Mouse (Mus musculus) embryo, embryonic 10 days (tissue): Measurements from ENCODE around the gene Dnaic2.

Source experiments
- DNase-seq: peaks from one replicate; pipeline ENCODE4 v3.0.0-alpha.2; 2015; ENCODE audit warnings: low spot score

The Dnaic2 gene

DNA sequence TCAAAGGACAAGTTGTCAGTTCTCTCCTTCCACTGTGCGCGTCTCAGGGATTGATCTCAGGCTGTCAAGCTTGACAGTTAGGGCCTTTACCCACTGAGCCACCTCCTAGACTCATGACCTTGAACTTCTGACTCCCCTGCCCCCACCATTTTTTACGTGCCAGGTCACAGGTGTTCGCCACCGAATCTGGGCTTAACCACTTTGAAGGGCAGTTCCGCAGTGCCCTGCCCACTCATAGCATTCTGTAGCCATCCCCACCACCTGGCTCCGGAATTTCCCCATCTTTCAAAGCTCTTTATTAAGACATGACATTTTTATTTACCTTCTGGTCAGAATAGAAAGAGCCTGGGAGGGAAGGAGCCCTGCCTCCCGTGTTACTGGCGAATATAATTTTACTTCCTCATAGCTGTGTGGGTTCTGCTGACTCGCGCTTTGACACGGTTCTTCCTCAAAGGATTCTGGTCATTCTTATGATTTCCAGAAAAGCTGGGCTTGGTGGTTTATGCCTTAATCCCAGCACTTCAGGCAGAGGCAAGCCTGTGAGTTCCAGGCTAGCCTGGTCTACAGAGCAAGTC, 20.4 kb downstream of the Dnaic2 start:
- DNase-seq, result no peak

DNA sequence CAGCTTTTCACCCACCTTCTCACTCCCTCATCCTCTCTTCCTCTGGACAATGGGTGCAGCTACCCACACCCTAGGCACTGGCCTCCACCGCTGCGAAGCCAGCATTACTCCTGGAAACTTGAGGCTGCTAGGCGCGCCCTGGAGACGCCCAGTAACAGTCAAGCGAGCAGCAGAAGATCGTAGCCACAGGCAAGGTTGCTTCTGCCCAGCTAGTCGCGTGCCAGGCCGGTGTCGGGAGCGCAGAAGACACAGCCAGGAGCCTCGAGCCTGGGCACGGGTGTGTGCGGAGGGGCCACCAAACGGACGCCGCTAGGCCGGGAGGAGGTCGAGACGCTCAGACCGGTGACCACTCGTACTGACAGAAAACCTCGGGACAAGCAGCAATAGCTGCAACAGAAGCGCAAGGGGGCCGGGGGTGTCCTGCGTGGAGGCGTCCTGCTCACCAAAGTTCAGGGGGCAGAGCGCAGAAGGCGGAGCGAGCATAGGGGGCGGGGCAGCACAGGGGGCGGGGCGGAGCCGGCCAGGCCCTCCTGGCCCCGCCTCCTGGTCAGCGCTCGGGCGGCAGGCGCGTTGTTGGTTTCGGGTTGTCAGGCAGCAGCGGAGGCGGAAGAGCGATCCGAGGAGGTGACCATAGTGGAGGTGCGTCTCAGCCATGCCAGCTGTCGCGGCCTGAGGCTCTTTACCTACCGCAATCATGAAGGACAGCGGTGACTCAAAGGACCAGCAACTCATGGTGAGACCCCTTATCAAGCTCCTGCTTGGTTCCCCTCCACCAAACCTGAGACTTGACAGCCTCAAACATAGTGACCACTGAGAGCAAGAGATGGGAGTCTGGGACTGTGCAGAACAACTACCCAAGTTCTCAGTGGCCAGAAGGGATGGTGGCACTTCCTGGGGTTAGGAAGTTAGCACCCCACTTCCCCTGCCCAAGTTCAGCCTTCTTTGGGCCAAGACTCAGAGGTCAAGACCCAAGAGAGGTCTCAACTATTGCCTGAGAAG, 37.9 kb downstream of the Dnaic2 start, which contains the start of gene Kif19a:
Kif19a (plus strand) TSS at position 569 of the 999 bp plus-strand sequence.
- DNase-seq, result peak; percentile 87

DNA sequence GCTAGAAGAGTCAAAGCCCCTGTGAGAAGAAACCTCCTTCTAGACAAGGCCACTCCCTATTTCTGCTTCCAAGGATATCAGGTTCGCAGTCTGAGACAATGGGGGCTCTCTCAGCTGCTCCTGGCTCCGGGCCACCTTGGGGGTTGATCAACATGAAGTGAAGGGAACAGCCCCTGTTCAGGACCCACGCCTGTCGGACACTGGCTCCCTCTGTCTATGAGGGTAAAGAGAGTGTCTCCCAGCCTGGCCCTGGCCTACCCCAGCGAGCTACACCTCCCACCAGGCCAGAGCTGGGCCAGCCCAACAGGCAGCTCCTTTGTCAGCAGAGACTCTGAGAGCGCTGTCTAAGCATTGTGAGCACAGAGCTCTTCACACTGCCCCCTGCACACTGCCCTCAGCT, 42.7 kb downstream of the Dnaic2 start:
- no peak for DNase-seq

DNA sequence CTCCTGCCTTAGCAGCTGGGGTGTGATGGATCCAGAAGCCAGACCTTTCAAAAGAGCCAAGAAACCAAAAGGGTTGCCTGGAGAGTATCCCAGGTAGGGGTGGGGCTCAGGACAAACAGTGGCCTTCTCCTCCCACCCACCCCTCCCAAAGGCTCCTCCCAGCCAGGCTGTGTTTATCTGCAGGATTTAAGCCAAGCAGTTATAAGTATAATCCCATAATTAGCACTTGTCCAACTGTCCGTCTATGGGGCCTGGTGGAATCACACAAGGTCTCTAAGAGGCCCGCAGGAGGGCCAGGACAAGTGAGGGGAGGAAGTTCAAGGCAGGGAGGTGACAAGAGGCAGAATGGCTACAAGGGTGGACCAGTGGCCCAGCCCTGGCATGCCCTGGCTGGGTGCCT, 44.7 kb downstream of the Dnaic2 start:
- no peak for DNase-seq

DNA sequence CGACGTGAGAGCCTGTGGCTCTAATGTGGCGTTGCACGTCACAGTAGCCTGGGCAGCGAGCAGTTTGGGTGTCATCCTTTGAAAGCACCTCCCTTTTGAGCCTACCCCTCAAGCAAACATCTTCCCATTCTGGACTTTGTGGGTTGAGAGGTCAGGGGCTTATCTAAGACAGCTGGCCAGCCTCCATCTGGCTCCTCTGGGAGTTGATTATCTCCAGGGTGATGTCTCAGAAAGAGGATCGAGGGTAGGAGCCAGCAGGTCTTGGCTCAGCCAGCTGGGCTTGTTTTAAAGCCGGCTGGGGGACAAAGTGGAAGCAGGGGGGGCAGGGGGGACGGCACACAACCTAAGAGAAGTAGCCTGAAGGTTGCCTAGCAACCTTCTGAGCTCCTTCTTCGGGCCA, 52.9 kb downstream of the Dnaic2 start:
- DNase-seq, result peak; percentile 28

DNA sequence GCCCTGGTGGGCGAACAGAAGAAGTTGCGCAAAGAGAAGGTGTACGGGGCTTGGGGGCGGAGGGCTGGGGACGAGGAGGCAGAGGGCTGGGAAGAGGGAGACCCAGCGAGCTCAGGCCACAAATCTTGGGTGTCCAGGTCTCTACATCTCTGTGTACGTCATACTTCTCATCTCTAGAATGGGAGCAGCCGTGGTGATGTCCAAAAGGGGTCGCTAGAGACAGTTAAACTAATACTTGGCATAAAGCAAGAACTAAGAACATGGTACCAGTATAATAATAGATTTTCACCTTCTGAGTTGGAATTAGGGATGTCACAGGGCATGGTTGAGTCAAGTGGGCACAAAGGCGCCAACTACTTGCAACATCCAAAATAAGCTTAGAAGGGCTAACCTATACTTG, 58.7 kb downstream of the Dnaic2 start:
- DNase-seq, result no peak

DNA sequence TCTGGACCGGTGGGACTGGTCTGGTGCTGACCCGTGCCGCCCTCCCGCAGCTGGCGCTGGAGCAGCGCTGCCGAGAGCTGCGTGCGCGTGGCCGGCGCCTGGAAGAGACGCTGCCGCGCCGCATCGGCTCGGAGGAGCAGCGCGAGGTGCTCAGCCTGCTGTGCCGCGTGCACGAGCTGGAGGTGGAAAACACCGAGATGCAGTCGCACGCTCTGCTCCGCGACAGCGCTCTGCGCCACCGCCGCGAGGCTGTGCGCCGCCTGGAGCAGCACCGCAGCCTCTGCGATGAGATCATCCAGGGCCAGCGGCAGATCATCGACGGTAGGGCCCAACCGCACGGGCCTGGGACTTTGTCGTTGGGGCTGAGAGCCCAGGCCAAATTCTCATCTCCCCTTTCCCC, 59.1 kb downstream of the Dnaic2 start:
- peak; percentile 70 for DNase-seq

DNA sequence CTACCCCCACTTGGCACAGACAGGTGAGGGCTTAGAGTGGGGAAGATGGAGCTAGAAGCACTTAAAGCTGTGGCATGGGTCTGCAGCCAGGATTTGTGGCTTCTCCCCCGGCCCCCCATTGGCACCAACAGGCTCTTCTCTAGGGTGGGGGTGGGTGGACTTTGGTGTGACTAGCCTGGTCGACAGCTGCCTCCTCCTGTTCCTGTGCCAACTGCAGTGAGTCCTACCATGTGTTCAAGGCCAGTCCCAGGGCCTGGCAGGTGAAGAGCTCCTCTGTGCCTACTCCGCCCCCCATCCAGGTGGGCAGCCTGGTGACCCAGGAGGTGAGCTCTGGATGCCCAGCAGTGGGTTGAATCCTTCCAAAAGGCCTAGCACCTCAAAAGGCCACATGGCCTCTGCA, 60.4 kb downstream of the Dnaic2 start:
- no peak for DNase-seq

DNA sequence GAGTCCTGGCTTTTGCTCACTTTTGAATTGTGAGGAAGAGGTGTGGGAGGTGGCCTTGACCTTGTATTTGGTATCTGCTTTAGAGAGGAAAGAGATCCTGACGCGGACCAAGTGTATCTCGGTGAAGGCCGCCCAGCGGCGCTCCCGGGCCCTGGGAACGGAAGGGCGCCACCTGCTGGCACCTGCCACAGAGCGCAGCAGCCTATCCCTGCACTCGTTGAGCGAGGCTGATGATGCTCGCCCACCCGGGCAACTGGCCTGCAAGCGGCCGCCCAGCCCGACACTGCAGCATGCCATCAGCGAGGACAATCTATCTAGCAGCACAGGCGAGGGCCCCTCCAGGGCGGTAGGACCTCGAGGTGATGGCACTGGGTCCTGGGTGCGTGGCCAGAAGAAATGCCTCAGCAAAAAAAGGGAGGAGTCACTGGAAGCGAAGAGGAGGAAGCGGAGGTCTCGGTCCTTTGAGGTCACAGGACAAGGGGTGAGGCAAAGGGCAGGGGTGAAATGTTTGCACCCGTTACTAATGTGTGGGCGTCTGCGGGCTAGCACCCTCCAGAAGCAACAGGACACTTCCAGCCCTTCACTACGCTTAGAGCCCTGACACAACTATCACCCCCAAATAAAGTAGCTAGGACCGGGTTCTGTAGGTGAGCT, 62.0 kb downstream of the Dnaic2 start:
- peak; percentile 92 for DNase-seq

DNA sequence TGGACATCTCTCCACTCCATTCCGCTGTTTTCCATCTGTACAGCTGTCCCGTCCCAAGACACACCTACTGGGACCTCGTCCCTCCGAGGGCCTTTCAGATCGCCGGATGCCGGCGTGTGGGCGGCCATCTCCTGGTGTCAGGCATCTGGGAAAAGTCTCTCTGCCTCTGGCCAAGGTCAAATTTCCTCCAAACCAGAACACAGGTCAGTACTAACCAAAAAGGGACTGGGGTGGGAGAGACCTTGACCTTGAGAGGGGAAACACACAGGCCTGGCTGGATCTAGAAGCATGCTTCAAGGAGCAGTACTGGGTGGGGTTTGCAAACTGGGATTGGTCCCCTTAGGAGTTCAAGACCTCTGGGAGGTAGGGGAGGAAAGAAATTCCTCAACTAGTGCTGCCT, 62.5 kb downstream of the Dnaic2 start:
- DNase-seq, result no peak

DNA sequence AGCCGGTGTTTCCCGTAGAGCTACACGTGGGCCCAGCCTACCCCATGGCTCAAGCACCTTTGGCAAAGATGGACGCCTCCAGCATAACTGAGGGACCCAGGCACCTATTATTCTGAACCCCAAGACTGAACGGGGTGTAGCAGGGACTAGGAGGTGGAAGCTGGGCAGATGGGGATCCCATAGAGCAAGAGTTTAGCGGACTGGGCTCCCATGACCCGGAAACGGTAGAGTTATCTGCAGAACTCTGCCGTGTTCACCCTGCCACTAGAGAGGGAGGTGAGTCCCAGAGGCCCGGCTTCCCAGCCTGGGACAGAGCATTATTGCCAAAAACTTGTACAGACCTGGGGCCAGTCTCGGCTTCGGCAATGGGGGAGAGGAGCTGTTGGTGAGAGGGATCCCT, 63.0 kb downstream of the Dnaic2 start:
- no peak for DNase-seq

DNA sequence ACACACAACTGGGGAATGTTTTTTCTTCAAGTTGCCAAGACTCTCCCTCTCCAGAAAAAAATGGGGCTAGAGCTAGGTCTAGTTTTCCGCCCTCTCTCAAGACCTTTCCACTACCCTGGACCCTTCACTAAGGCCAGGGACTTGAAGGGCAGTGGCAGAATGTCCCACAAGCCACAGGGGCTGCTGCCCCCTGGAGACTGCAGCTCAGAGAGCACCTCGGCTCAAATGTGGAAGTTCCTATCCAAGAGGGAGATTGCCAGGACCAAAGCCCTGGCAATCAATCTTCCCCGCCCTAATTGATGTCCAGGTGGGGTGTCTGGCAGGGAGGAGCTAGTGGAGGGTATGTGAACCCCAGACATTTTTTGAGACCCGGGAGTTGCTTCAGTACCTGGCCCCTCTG, 63.6 kb downstream of the Dnaic2 start:
- DNase-seq, result no peak

DNA sequence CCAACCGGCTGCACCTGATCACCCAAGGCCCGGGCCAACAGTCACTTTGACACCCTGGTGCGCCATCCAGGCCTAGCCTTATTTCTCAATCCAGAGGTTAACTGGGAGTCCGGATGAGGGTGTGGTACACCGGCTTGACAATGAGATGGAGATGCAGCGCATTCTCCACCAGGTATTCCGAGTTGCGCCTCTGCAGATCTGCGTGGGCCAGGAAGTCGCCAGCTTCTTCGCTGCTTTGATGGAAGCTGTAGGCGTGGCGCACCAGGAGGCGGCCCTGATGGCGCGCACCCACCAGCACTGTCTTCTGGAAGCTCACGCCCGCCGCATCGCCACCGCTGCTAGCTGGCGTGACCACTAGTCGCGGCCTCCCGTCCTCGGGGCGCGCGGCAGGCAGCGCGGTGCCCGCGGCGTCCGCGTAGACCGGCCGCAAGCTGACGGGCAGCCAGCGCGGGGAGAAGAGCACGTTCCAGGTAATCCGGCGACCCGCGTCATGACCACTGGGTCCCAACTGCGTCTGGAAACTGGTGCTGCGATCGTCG, 64.2 kb downstream of the Dnaic2 start:
- DNase-seq, result no peak

DNA sequence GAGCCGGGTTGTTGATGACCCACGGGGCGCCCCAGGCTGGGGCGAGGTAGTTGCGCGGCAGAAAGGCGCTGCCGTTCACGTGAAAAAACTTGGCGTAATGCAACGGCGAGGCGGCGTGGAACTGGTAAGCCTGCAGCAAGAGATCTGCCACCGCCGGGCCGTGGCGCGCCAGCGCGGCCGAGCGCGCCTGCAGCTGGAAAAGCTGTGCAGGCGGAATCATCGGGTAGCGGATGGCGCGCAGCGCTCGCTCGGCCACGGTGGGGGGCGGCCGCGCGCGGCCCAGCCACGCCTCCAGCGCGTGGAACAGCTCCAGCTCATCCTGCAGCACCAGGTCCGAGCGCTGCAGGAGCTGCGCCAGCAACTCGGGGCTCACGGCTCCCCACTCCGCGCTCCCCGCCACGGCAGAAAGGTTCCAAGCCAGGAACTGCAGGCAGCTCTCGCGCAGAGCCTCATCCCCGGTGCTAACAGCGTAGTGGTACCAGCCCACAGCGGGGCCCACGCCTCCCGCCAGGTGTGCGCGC, 64.7 kb downstream of the Dnaic2 start:
- no peak for DNase-seq

DNA sequence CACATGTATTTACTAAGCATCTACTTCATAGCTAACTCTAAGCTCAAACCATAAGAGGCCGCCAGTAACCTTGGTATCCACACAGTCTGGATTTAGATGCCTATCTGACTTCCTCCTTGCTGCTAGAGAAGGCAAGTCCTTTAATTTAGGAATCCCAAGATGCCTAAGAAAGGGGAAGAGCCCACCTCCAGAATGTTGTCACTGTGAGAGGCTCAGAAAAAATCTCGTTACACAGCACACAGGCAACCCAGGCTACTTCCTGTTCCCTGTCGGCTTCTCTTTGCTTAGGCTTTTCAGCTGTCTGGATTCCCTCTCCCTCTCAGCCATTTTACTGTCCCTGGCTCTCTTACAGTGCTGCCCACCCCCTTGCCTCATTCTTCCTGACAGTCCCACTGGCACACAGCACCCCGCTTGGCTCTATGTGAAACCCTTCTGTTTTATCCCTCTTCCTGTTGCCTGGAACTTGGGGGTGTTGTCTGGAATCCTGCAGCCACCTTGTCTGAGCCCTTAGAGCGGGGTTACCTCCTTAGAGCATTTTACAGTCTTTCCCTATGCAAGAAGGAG, 65.8 kb downstream of the Dnaic2 start:
- DNase-seq, result no peak

DNA sequence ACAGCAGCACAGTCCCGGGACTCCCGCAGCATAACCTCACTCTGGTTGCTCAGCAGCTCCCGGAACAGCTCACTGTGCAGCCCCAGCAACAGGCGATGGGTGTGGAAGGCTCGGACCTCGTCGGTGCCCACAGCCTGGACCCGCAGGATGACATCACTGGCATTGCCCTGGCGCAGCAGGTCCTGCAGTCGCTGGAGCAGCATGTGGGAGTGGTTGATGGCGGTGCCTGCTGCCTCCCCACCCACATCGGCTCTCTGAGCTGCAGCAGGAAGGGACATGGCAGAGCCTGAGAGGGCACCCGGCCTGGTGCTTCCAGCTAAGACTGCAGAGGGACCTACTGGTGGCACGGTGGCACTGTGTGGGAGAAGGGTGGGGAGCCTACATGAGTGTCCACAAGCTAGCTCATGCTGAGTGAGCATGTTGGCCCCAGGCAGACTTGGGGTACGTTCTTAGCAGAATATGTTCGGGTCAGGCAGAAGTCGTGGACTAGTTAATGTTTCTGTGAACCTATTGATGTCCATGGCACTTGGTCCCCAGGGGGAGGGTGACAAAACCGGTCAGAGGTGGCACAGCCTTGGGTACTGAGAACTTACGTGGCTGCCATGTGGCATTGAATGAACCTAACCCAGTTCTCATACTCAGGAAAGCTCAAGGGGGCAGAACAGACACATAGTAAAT, 66.8 kb downstream of the Dnaic2 start:
- DNase-seq, result no peak

DNA sequence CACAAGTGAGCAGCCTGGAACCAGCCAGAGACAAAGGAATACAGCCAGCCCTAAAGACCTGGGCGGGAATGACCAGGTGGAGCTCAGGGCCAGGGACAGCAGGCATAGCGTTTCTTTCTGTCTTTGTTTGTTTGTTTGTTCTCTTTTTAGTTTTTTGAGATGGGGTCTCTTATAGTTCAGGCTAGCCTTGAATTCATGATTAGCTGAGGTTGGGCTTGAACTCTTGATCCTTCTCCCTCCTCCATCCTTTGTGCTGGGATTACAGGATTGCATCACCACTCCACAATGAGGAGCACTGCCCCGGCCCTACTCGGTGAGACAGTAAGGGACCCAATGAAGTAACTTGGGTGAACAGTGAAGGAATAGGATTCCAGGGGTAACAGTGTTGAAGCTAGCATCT, 67.5 kb downstream of the Dnaic2 start:
- DNase-seq, result no peak

DNA sequence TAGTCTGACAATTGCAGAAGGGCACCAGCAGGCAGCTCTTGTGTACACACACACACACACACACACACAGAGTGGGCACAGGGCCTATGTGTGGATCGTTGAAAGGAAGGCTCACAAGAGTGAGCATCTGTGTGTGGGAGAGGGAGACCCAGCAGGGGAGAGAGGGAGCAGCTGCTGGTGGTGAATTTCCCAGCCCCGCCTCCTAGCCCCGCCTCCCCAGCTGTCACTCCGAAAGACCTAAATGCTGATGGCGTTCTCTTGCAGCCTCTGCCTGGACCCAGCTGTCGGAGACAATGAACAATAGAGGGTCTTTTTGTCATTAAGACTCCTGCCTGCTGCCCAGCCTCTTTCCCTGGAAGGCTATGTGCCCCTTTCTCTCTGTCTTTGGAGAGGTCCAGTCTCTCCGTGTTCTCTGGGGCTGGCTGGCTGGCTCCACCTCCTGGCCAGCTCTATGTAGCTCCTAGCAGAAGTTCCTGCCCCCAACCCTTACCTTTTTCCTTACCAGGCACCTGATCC, 68.1 kb downstream of the Dnaic2 start:
- peak; percentile 82 for DNase-seq

DNA sequence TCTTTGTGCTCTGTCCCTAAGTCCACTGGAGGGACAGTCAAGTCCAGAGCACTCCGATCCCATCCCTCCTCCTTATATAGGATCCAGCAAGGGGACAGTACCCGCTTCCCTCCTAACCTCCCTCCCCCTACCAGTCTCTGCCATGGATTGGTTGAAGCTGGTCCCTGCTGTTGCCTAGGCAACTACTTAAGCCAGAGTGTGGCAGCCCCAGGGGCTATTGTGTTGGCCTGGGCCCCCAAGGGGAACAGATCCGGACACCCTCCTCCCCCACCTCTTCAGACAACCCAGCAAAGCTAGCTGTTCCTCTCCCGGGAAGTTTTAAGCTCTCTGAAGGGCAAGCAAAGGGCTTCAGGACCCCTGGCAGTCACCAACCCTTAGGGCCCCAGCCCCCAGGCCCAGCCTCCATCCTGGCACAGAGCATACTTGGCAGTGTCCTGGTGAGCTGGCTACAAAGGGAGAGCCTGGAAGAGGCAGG, 68.7 kb downstream of the Dnaic2 start, which contains the start of gene Btbd17:
Btbd17 (minus strand) TSS at position 98 of the 475 bp plus-strand sequence.
- peak; percentile 80 for DNase-seq

DNA sequence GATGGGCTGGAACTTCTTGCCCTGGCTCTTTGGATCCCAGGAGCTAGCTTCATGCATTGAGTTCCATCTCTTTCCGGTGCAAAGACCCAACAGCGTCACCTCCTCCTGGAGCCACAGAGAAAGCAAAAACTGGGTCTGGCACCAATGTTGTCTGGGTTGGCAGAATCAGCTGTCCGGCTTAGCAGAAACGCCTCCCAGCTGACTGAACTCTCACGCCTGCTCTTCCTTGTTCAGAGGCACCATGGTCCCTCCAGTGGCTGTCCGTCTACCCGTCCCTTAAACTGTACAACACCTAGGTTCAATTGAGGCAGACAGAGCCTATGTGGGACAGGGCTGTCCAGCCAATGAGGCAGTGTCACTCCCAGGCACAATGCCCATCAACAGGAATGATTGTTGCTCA, 70.0 kb downstream of the Dnaic2 start:
- no peak for DNase-seq

DNA sequence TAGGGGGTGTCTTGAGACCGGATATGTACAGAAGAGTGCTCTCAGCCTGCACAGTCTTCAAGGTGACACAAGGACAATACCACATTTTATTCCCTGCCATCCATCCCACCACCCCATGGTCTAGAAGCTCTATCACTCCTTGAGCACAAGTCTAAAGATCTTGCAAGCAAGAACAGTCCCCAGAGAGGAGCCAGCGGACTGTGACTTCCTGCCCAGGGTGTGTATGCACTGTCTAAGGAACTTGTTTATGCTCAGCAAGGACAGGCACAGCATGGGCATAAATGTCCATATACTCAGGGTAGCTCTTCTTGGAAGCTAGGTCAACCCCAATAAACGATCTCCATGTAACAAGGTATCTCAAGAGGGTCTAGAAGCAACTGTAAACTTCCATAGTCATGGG, 70.8 kb downstream of the Dnaic2 start:
- DNase-seq, result no peak
